ENCODE assay signal across 17 mouse cellular contexts in genomic region chr12:85542881-85543280, GRCm38 (mm10). TPM values are rescaled to one million over a fixed set of nuclear protein-coding genes. Genes with fewer than 3 reads are reported as not detected.
DNase-seq lines count a peak whose midpoint lies in the region; ATAC-seq and TF ChIP-seq lines count a peak whose summit lies in the region.
"Had no signal": no experiment of that assay in that cellular context is flagged by ENCODE, and none has a peak within 500 bp of the region (broad histone marks: within the 10 kb centered on the region; RNA-seq: fewer than 3 reads in every experiment).

No protein-coding gene starts in this region.

- H3K4me2 ChIP-seq in lung, postnatal 0 days (replicated peaks; ENCODE audit: low read depth, low read length), result no peak overlapping the region
- H3K4me2 ChIP-seq: embryonic facial prominence, embryonic 12.5 days; forebrain, embryonic 15.5 days; hindbrain, embryonic 15.5 days had no signal

- peak; percentile 33 to 47 for DNase-seq in heart, adult 18-20 months
- DNase-seq in heart, embryonic 10.5 days (ENCODE audit: low spot score), result no peak
- DNase-seq in lung, postnatal 0 days (ENCODE audit: low spot score), result peak; percentile 12
- no peak for DNase-seq in lung, postnatal 10 days
- DNase-seq in testis, postnatal 14 days (ENCODE audit: low spot score), result no peak
- DNase-seq: adrenal gland, adult 2 months; adrenal gland, postnatal 36 days; cerebellum, adult 2 months; cerebellum, postnatal 14 days; gastrocnemius, postnatal 10 days had no signal

- no peak overlapping the region for H3K9ac ChIP-seq in lung, postnatal 0 days (replicated peaks; ENCODE audit: low read depth)
- H3K9ac ChIP-seq: embryonic facial prominence, embryonic 12.5 days; forebrain, embryonic 15.5 days; hindbrain, embryonic 15.5 days had no signal

- ATAC-seq in lung, postnatal 0 days, result no peak
- peak; percentile 34 for ATAC-seq in granulocyte monocyte progenitor cell, adult 5-6 weeks (replicated peaks; ENCODE audit: poor library complexity, severe bottlenecking)
- ATAC-seq: forebrain, embryonic 15.5 days; intestine, embryonic 16.5 days had no signal

- 60% methylated on average over 6 of the region's 6 CpGs for WGBS in heart, embryonic 10.5 days
- WGBS in lung, postnatal 0 days, result 58% methylated on average over 6 of the region's 6 CpGs

- no peaks in the 10 kb centered on the region for H3K9me3 ChIP-seq in heart, embryonic 10.5 days
- no peaks in the 10 kb centered on the region for H3K9me3 ChIP-seq in lung, postnatal 0 days (ENCODE audit: low read length)
- H3K9me3 ChIP-seq: embryonic facial prominence, embryonic 12.5 days; forebrain, embryonic 15.5 days; hindbrain, embryonic 15.5 days had no signal

- no peaks in the 10 kb centered on the region for H3K36me3 ChIP-seq in heart, embryonic 10.5 days
- no peaks in the 10 kb centered on the region for H3K36me3 ChIP-seq in lung, postnatal 0 days (ENCODE audit: insufficient read depth, low read length)
- H3K36me3 ChIP-seq: embryonic facial prominence, embryonic 12.5 days; forebrain, embryonic 15.5 days; hindbrain, embryonic 15.5 days had no signal

- no peaks in the 10 kb centered on the region for H3K27me3 ChIP-seq in heart, embryonic 10.5 days (ENCODE audit: insufficient read depth, poor library complexity, severe bottlenecking)
- H3K27me3 ChIP-seq in lung, postnatal 0 days (replicated peaks; ENCODE audit: insufficient read depth, low read length), result no peaks in the 10 kb centered on the region
- H3K27me3 ChIP-seq: CH12.LX; embryonic facial prominence, embryonic 12.5 days; forebrain, embryonic 15.5 days; hindbrain, embryonic 15.5 days had no signal

- H3K4me1 ChIP-seq in heart, embryonic 10.5 days, result peaks cover 46% of the 10 kb centered on the region
- H3K4me1 ChIP-seq in lung, postnatal 0 days (ENCODE audit: insufficient read depth, low read depth, low read length), result peaks cover 11% of the 10 kb centered on the region; the same call in 1 of the 2 replicates
- H3K4me1 ChIP-seq: hindbrain, embryonic 15.5 days had no signal

- H3K27ac ChIP-seq in heart, embryonic 10.5 days, result no peak overlapping the region
- H3K27ac ChIP-seq in lung, postnatal 0 days (ENCODE audit: low read length), result no peak overlapping the region
- H3K27ac ChIP-seq: embryonic facial prominence, embryonic 12.5 days; forebrain, embryonic 15.5 days; heart, adult 2 months; hindbrain, embryonic 15.5 days had no signal

- TF ChIP-seq EP300 in lung, postnatal 0 days (IDR thresholded peaks at IDR 0.05), result no peak

- H3K4me3 ChIP-seq in heart, embryonic 10.5 days, result no peak overlapping the region
- no peak overlapping the region for H3K4me3 ChIP-seq in lung, postnatal 0 days (ENCODE audit: low read depth, low read length)
- H3K4me3 ChIP-seq: embryonic facial prominence, embryonic 12.5 days; forebrain, embryonic 15.5 days; heart, adult 2 months; hindbrain, embryonic 15.5 days had no signal

- no peak for TF ChIP-seq CTCF in lung, postnatal 0 days (IDR thresholded peaks at IDR 0.05)

RNA-seq across cellular contexts. Expression of gene Jdp2, which starts 55.9 kb away (rescaled TPM):
- 10 to 100 TPM; 14.8 to 16.5 TPM for total RNA-seq in heart, adult 18-20 months (2021)
- polyA plus RNA-seq in heart, embryonic 10.5 days (2016; fragmentation: Nextera tagmentation; extraction: Ambion mirVana), result 0.63 and 0.68 TPM in 2 replicates
- 1.2 and 1.4 TPM in 2 replicates for polyA plus RNA-seq in lung, postnatal 0 days (2015; fragmentation: Nextera tagmentation; extraction: Ambion mirVana)
- total RNA-seq in granulocyte monocyte progenitor cell, adult 5-6 weeks (2014; fragmentation: Nextera tagmentation), result 22.5 and 27.5 TPM in 2 replicates
- total RNA-seq in granulocyte monocyte progenitor cell, adult 5-6 weeks (2017), result 30.5 and 39.8 TPM in 2 replicates

Comparison
In these comparisons a context has a peak if more than half of its experiments do, and no peak if none do; other contexts are left out.
1. DNase-seq: peak in heart, adult 18-20 months (2 of 2) and lung, postnatal 0 days (single experiment); none in heart, embryonic 10.5 days (single experiment), lung, postnatal 10 days (single experiment) and testis, postnatal 14 days (single experiment).